ENCODE assay signal across 9 mouse cellular contexts in the genomic region with DNA sequence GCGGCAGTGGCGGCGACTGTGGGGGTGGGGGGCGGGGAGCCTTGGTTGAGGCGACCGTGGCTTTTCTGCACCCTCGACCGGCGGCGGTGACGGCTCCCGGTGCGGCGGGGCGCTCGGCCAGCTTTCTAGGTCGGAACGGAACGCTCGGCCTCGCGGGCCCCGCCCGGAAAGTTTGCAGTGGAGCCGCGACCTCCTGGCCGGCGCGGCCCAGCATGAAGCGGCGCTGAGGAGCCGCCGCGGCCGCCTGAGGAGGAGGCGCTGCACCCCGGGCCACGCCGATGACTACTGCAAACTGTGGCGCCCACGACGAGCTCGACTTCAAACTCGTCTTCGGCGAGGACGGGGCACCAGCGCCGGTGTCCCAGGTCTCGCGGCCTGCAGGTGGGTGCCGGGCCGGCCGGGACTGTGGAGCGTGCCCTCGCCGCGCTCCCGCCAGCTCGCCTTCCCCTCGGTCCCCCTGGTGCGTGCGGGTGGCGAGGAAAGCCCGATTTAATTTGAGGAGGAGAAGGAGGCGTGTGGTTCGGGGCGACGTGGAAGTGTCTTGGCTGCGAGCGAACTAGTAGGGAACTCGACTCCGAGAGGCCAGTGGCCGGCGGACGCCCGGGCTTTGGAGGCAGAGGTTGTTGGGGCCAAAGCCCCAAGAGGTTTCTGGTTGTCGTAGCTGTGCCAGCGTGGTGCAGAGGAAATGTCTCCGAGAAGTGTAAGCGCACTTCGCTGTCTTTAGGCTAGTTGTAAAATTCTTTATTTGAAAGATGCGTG. TPM values are rescaled to one million over a fixed set of nuclear protein-coding genes. Genes with fewer than 3 reads are reported as not detected.
A peak's percentile ranks its signal among the peaks of the same experiment; 100 is the strongest.
DNase-seq lines count a peak whose midpoint lies in the region; ATAC-seq and TF ChIP-seq lines count a peak whose summit lies in the region.
"Had no signal": no experiment of that assay in that cellular context is flagged by ENCODE, and none has a peak within 500 bp of the region (broad histone marks: within the 10 kb centered on the region; RNA-seq: fewer than 3 reads in every experiment).

No protein-coding gene starts in this region.

- DNase-seq in cerebellum, adult 2 months: peak in 1 of 2 experiments; percentile 74
- DNase-seq in cerebellum, adult 9-11 months: no peak
- peak; percentile 73 for DNase-seq in 416B (ENCODE audit: low read depth)
- peak; percentile 66 for DNase-seq in gastrocnemius, adult 18-20 months (ENCODE audit: low spot score)
- DNase-seq in spleen, postnatal 36 days (ENCODE audit: low spot score in 2 of 2): peak; percentile 58 to 65

- H3K9ac ChIP-seq in intestine, postnatal 0 days (ENCODE audit: low read depth, low read length): peak overlapping the region; percentile 92

- under 1% methylated on average over 81 of the region's 83 CpGs for WGBS in cerebellum, adult 2 months
- WGBS in intestine, postnatal 0 days: under 1% methylated on average over 82 of the region's 83 CpGs

- no peaks in the 10 kb centered on the region for H3K36me3 ChIP-seq in intestine, postnatal 0 days (ENCODE audit: control insufficient read depth, insufficient read depth)

- H3K4me3 ChIP-seq in cerebellum, adult 2 months (replicated peaks; ENCODE audit: insufficient read depth, low read depth, low read length): peak overlapping the region; percentile 96
- H3K4me3 ChIP-seq in brown adipose tissue, adult 24 weeks (ENCODE audit: insufficient read depth, low read depth, low read length): peak overlapping the region; percentile 100
- H3K4me3 ChIP-seq in intestine, postnatal 0 days (ENCODE audit: low read depth, low read length): peak overlapping the region; percentile 90

- no peaks in the 10 kb centered on the region for H3K27me3 ChIP-seq in cerebellum, adult 2 months (ENCODE audit: control insufficient read depth, insufficient read depth, low read length)
- H3K27me3 ChIP-seq in intestine, postnatal 0 days (replicated peaks; ENCODE audit: control insufficient read depth, insufficient read depth, low read length): no peaks in the 10 kb centered on the region

- H3K4me1 ChIP-seq in cerebellum, adult 2 months (ENCODE audit: control insufficient read depth, insufficient read depth, low read length): 0 out of 2 replicates have a peak, but pooled peaks cover 2% of the 10 kb centered on the region
- peaks cover 4% of the 10 kb centered on the region for H3K4me1 ChIP-seq in brown adipose tissue, adult 24 weeks (ENCODE audit: control insufficient read depth, insufficient read depth, insufficient read length, low read length)
- H3K4me1 ChIP-seq in intestine, postnatal 0 days (replicated peaks; ENCODE audit: control insufficient read depth, insufficient read depth, low read length): 0 out of 2 replicates have a peak, but pooled peaks cover 6% of the 10 kb centered on the region

- H3K9me3 ChIP-seq in intestine, postnatal 0 days (ENCODE audit: control insufficient read depth): no peaks in the 10 kb centered on the region

- ATAC-seq in intestine, postnatal 0 days: peak; percentile 75
- peak; percentile 2; the same call in 1 of the 2 replicates for ATAC-seq in megakaryocyte, adult 5-6 weeks (ENCODE audit: poor library complexity, severe bottlenecking)

- no peak for TF ChIP-seq POLR2A in cerebellum, adult 2 months (IDR thresholded peaks at IDR 0.05; ENCODE audit: borderline replicate concordance, insufficient read depth, low read length)

- H3K27ac ChIP-seq in cerebellum, adult 2 months (ENCODE audit: insufficient read depth, low read length): peak overlapping the region; percentile 80
- peak overlapping the region; percentile 93 for H3K27ac ChIP-seq in brown adipose tissue, adult 24 weeks (replicated peaks; ENCODE audit: low read depth, low read length)
- H3K27ac ChIP-seq in intestine, postnatal 0 days (ENCODE audit: low read depth, low read length): peak overlapping the region; percentile 96

- no peak for TF ChIP-seq CTCF in cerebellum, adult 2 months (IDR thresholded peaks at IDR 0.05; ENCODE audit: borderline replicate concordance, insufficient read depth, low read depth, low read length)
- TF ChIP-seq CTCF in intestine, postnatal 0 days (IDR thresholded peaks at IDR 0.05; ENCODE audit: low read depth): peak; percentile 13; the same call in 1 of the 2 replicates

- peak overlapping the region; percentile 85 for H3K4me2 ChIP-seq in intestine, postnatal 0 days (replicated peaks; ENCODE audit: low read depth)

RNA-seq across cellular contexts. Expression of a gene that starts 1.2 kb away (rescaled TPM):
- polyA plus RNA-seq in cerebellum, adult 2 months (2012; rRNA removed): 11.1 and 11.6 TPM in 2 replicates
- 17.4 and 28.2 TPM in 2 replicates for polyA plus RNA-seq in brown adipose tissue, adult 24 weeks (2012; ENCODE audit: insufficient read depth, insufficient read length, missing spikeins)
- 10 to 100 TPM; 26.2 to 27.9 TPM for total RNA-seq in gastrocnemius, adult 18-20 months (2021)
- 3.1 and 4.1 TPM in 2 replicates for polyA plus RNA-seq in intestine, postnatal 0 days (2015; fragmentation: Nextera tagmentation; extraction: Ambion mirVana)
- total RNA-seq in megakaryocyte, adult 5-6 weeks (2015): 104 and 108 TPM in 2 replicates
- total RNA-seq in megakaryocyte, adult 5-6 weeks (2017): 26.5 and 38.4 TPM in 2 replicates

RNA-seq across cellular contexts. Expression of a gene that starts 48.1 kb away (rescaled TPM):
- 15.2 and 16.0 TPM in 2 replicates for polyA plus RNA-seq in cerebellum, adult 2 months (2012; rRNA removed)
- 7.1 TPM in 2 replicates for polyA plus RNA-seq in brown adipose tissue, adult 24 weeks (2012; ENCODE audit: insufficient read depth, insufficient read length, missing spikeins)
- total RNA-seq in gastrocnemius, adult 18-20 months (2021): 10 to 100 TPM; 10.6 to 10.9 TPM
- polyA plus RNA-seq in intestine, postnatal 0 days (2015; fragmentation: Nextera tagmentation; extraction: Ambion mirVana): 7.5 and 8.5 TPM in 2 replicates
- 8.8 and 9.6 TPM in 2 replicates for total RNA-seq in megakaryocyte, adult 5-6 weeks (2015)
- 13.7 and 13.9 TPM in 2 replicates for total RNA-seq in megakaryocyte, adult 5-6 weeks (2017)

RNA-seq across cellular contexts. Expression of a gene that starts 54.0 kb away (rescaled TPM):
- 0.13 TPM in 1 of 2 replicates, not detected in the other for polyA plus RNA-seq in cerebellum, adult 2 months (2012; rRNA removed)
- polyA plus RNA-seq in brown adipose tissue, adult 24 weeks (2012; ENCODE audit: insufficient read depth, insufficient read length, missing spikeins): not detected in 2 replicates
- not detected for total RNA-seq in gastrocnemius, adult 18-20 months (2021)
- polyA plus RNA-seq in intestine, postnatal 0 days (2015; fragmentation: Nextera tagmentation; extraction: Ambion mirVana): not detected in 2 replicates
- total RNA-seq in megakaryocyte, adult 5-6 weeks (2015): 0.20 TPM in 1 of 2 replicates, not detected in the other
- not detected in 2 replicates for total RNA-seq in megakaryocyte, adult 5-6 weeks (2017)
- polyA plus RNA-seq: large intestine, adult 2 months had no signal
